Mouse (Mus musculus) liver, postnatal 0 days (tissue): Measurements from ENCODE around the gene Srek1ip1. TPM values are rescaled to one million over a fixed set of nuclear protein-coding genes. Genes with fewer than 3 reads are reported as not detected.
A peak's percentile ranks its signal among the peaks of the same experiment; 100 is the strongest.

ENCODE experiments used
- ATAC-seq: fragments of 200-750 bp; cut with Nextera tagmentation; 2 replicates; pipeline ENCODE4 v1.8.0; 2017; ENCODE audit warnings: mild to moderate bottlenecking, moderate library complexity
- DNase-seq: peaks from one replicate; pipeline ENCODE4 v3.0.0-alpha.2; 2016
- H3K27ac ChIP-seq: fragments of 300-500 bp; sonication (generic); 2 replicates; pipeline ENCODE4 v1.5.1; 2014; ENCODE audit warnings: antibody characterized with exemption, moderate library complexity, mild to moderate bottlenecking, low read depth
- H3K27me3 ChIP-seq: fragments of 300-500 bp; sonication (generic); 2 replicates; pipeline ENCODE4 v1.6.1; 2014; ENCODE audit warnings: low read length, control low read depth, mixed read lengths; ENCODE audit not compliant: insufficient read depth
- H3K36me3 ChIP-seq: fragments of 300-500 bp; sonication (generic); replicated peaks from 2 replicates; pipeline ENCODE4 v1.6.1; 2014; ENCODE audit warnings: mild to moderate bottlenecking, control low read depth, low read length, moderate library complexity, mixed read lengths; ENCODE audit not compliant: insufficient read depth
- H3K4me1 ChIP-seq: fragments of 300-500 bp; sonication (generic); 2 replicates; pipeline ENCODE4 v1.6.1; 2014; ENCODE audit warnings: antibody characterized with exemption, mild to moderate bottlenecking, control low read depth; ENCODE audit not compliant: insufficient read depth
- H3K4me2 ChIP-seq: fragments of 300-500 bp; sonication (generic); 2 replicates; pipeline ENCODE4 v1.6.1; 2014; ENCODE audit warnings: low read depth, mild to moderate bottlenecking, low read length, moderate library complexity, mixed read lengths
- H3K4me3 ChIP-seq: fragments of 300-500 bp; sonication (generic); 2 replicates; pipeline ENCODE4 v1.5.1; 2014; ENCODE audit warnings: low read depth, low read length
- H3K9ac ChIP-seq: fragments of 300-500 bp; sonication (generic); replicated peaks from 2 replicates; pipeline ENCODE4 v1.6.1; 2014; ENCODE audit warnings: mild to moderate bottlenecking, moderate library complexity
- H3K9me3 ChIP-seq: fragments of 300-500 bp; sonication (generic); 2 replicates; pipeline ENCODE4 v1.6.1; 2016; ENCODE audit warnings: mild to moderate bottlenecking, control low read depth, low read length, mixed read lengths
- CTCF ChIP-seq: sonication (generic); IDR thresholded peaks from 2 replicates; pipeline ENCODE4 v1.5.1; 2016; ENCODE audit warnings: antibody characterized with exemption, low read depth
- EP300 ChIP-seq: IDR thresholded peaks from 2 replicates; pipeline ENCODE4 v1.6.1; 2016; ENCODE audit warnings: antibody characterized with exemption, low read depth, mild to moderate bottlenecking
- WGBS: fragments of 180-500 bp; shearing (Covaris S2); extraction: QIAGEN DNeasy Blood & Tissue Kit; methylation state at CpG from one replicate; pipeline ENCODE4 v1.1.7; 2014; ENCODE audit not compliant: insufficient replicate concordance; 5-methylcytosine and 5-hydroxymethylcytosine counted together
- polyA plus RNA-seq: library from polyadenylated mRNA; unstranded; fragments of >200 nt; fragmentation: Nextera tagmentation; extraction: Ambion mirVana; gene quantifications from 2 replicates; pipeline ENCODE4 v1.2.1, GENCODE M21; 2015

Gene Srek1ip1
- polyA plus RNA-seq, 1 experiment from 2014 or later: 9.3 TPM

- Histone ChIP-seq H3K27me3 (no peaks in the 10 kb centered on the region), H3K36me3 (0 out of 2 replicates have a peak, but pooled peaks cover 3% of the 10 kb centered on the region), H3K9ac (peak overlapping the region; percentile 85), H3K4me2 (peak overlapping the region; percentile 78), H3K9me3 (no peaks in the 10 kb centered on the region), H3K4me1 (peaks cover 16% of the 10 kb centered on the region), H3K4me3 (peak overlapping the region; percentile 86), H3K27ac (peak overlapping the region; percentile 83)
- TF ChIP-seq CTCF (peak; percentile 14; the same call in 1 of the 2 replicates), EP300 (no peak)
- WGBS: 7% methylated on average over 8 of the region's 8 CpGs
- DNase-seq: no peak
- no peak for ATAC-seq
Observed at GRCm38 (mm10) chr13:104816270-104816634, 24.0 kb downstream of the Srek1ip1 start.

GRCm38 (mm10) chr13:104816635-104817571 is 24.6 kb downstream of the Srek1ip1 start, which contains the start of gene Cwc27:
TSS of gene Cwc27 (minus strand) at chr13:104817142.
- Histone ChIP-seq H3K4me1 (peaks cover 16% of the 10 kb centered on the region), H3K36me3 (0 out of 2 replicates have a peak, but pooled peaks cover 3% of the 10 kb centered on the region), H3K9me3 (no peaks in the 10 kb centered on the region), H3K27ac (peak within 1 kb of the TSS; percentile 83), H3K27me3 (no peaks in the 10 kb centered on the region), H3K4me3 (peak within 1 kb of the TSS; percentile 86), H3K4me2 (peak within 1 kb of the TSS; percentile 78), H3K9ac (peak within 1 kb of the TSS; percentile 85)
- ATAC-seq (peak; percentile 96), DNase-seq (peak; percentile 86)
- TF ChIP-seq CTCF (no peak), EP300 (peak; percentile 65; the same call in 1 of the 2 replicates)
- under 1% methylated on average over 50 of the region's 50 CpGs for WGBS

GRCm38 (mm10) chr13:104817696-104818095 is 25.4 kb downstream of the Srek1ip1 start:
- 24% methylated on average over 12 of the region's 12 CpGs for WGBS
- Histone ChIP-seq H3K27me3 (no peaks in the 10 kb centered on the region), H3K9me3 (no peaks in the 10 kb centered on the region), H3K9ac (peak overlapping the region; percentile 85), H3K36me3 (0 out of 2 replicates have a peak, but pooled peaks cover 3% of the 10 kb centered on the region), H3K4me3 (peak overlapping the region; percentile 86), H3K4me2 (peak overlapping the region; percentile 78), H3K27ac (peak overlapping the region; percentile 83), H3K4me1 (peaks cover 18% of the 10 kb centered on the region)
- DNase-seq: no peak
- TF ChIP-seq CTCF (no peak), EP300 (no peak)
- ATAC-seq: no peak

GRCm38 (mm10) chr13:104821192-104821591 is 28.9 kb downstream of the Srek1ip1 start:
- Histone ChIP-seq H3K36me3 (0 out of 2 replicates have a peak, but pooled peaks cover 3% of the 10 kb centered on the region), H3K9me3 (no peaks in the 10 kb centered on the region), H3K4me1 (peaks cover 11% of the 10 kb centered on the region), H3K27ac (no peak overlapping the region), H3K27me3 (no peaks in the 10 kb centered on the region), H3K4me2 (no peak overlapping the region), H3K9ac (no peak overlapping the region), H3K4me3 (no peak overlapping the region)
- no peak for ATAC-seq
- TF ChIP-seq CTCF (no peak), EP300 (no peak)
- DNase-seq: no peak

GRCm38 (mm10) chr13:104821908-104822307 is 29.6 kb downstream of the Srek1ip1 start:
- Histone ChIP-seq H3K27me3 (no peaks in the 10 kb centered on the region), H3K9ac (no peak overlapping the region), H3K4me1 (peaks cover 9% of the 10 kb centered on the region; the same call in 1 of the 2 replicates), H3K36me3 (peaks cover 4% of the 10 kb centered on the region; the same call in 1 of the 2 replicates), H3K27ac (no peak overlapping the region), H3K4me2 (no peak overlapping the region), H3K4me3 (no peak overlapping the region), H3K9me3 (peaks cover under 1% of the 10 kb centered on the region)
- no peak for ATAC-seq
- TF ChIP-seq EP300: no peak
- TF ChIP-seq CTCF: no peak
- DNase-seq: no peak
- 80% methylated on average over 1 of the region's 1 CpGs for WGBS

GRCm38 (mm10) chr13:104822411-104822838 is 30.1 kb downstream of the Srek1ip1 start:
- 63% methylated on average over 8 of the region's 8 CpGs for WGBS
- peaks cover 8% of the 10 kb centered on the region; the same call in 1 of the 2 replicates for H3K36me3 ChIP-seq
- no peak overlapping the region for H3K9ac ChIP-seq
- no peak overlapping the region for H3K4me3 ChIP-seq
- TF ChIP-seq EP300 (no peak), CTCF (no peak)
- no peak overlapping the region for H3K27ac ChIP-seq
- DNase-seq (no peak), ATAC-seq (no peak)
- peaks cover 9% of the 10 kb centered on the region; the same call in 1 of the 2 replicates for H3K4me1 ChIP-seq
- H3K27me3 ChIP-seq: no peaks in the 10 kb centered on the region
- no peak overlapping the region for H3K4me2 ChIP-seq
- H3K9me3 ChIP-seq: peaks cover 5% of the 10 kb centered on the region
